Mouse (Mus musculus): ENCODE data around the gene Gm20888.
"Not testable (repeated sequence)": the region's sequence is repeated elsewhere in the genome, so short reads cannot be mapped to it uniquely, and the experiment has no call there.

The Gm20888 gene

DNA sequence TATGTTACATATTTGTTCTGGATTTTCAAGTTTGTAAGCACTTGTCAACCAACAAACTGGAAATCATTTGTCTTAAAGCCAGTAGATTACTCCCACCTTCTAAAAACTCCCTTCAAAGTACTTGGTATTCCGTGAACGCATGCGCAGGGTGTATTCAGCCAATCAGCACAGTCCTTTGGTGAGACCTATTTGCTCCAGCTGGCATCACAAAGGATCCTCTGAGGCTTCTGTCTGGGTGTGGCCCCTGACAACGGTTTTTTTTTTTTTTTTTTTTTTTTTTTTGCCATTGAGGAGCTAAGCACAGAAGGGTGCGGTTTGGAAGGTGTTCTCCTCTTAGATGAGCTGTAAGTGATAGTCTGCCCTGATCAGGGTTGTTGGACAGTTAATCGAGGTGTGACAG, at the start of gene Gm20888:
Gene Gm20888, plus strand, starts transcription at position 301 of the 400 bp plus-strand sequence.
- DNase-seq, result not testable (repeated sequence)

Data from thymus, adult 18-20 months (tissue).